Mouse (Mus musculus): Measurements from ENCODE around the gene Ephb1.

GRCm38 (mm10) chr9:102086053-102086706, 268.3 kb downstream of the Ephb1 start:
- TF ChIP-seq USF1 (IDR thresholded peaks at IDR 0.05; ENCODE audit: low read depth) (no peak), CTCF (IDR thresholded peaks at IDR 0.05; ENCODE audit: control insufficient read depth, insufficient read depth, insufficient read length) (no peak), CEBPB (IDR thresholded peaks at IDR 0.05; ENCODE audit: low read depth) (no peak)
